Mouse (Mus musculus) MEL (cell line): Measurements from ENCODE around the gene Nell1.

Experiments
- BHLHE40 ChIP-seq: IDR thresholded peaks from 2 replicates; pipeline ENCODE4 v1.6.1; 2012; ENCODE audit warnings: low read depth, mild to moderate bottlenecking, inconsistent platforms, low read length, improper control_type of control experiment, borderline replicate concordance
- CTCF ChIP-seq, 3 experiments: IDR thresholded peaks in 2 of 3; conservative IDR thresholded peaks in 1 of 3; 2 replicates each; pipeline ENCODE4 v1.5.1; 2011 to 2012; ENCODE audit warnings: low read length in 3 of 3, low read depth in 2 of 3, mild to moderate bottlenecking in 2 of 3, improper control_type of control experiment in 1 of 3, inconsistent platforms in 1 of 3, mixed read lengths in 1 of 3, moderate library complexity in 1 of 3; ENCODE audit not compliant: control insufficient read depth in 1 of 3, insufficient read depth in 1 of 3, poor library complexity in 1 of 3, severe bottlenecking in 1 of 3
- ELF1 ChIP-seq: IDR thresholded peaks from 2 replicates; pipeline ENCODE4 v1.6.1; 2014; ENCODE audit warnings: low read depth, mild to moderate bottlenecking, inconsistent platforms, low read length, improper control_type of control experiment, moderate library complexity
- HCFC1 ChIP-seq: IDR thresholded peaks from 2 replicates; pipeline ENCODE4 v1.6.1; 2012; ENCODE audit warnings: low read depth, mild to moderate bottlenecking, inconsistent platforms, low read length, improper control_type of control experiment, moderate library complexity
- MAFK ChIP-seq: IDR thresholded peaks from 2 replicates; pipeline ENCODE4 v1.6.1; 2011; ENCODE audit warnings: low read depth, mild to moderate bottlenecking, low read length, improper control_type of control experiment, borderline replicate concordance
- NRF1 ChIP-seq: IDR thresholded peaks from 2 replicates; pipeline ENCODE4 v1.6.1; 2014; ENCODE audit warnings: low read depth, mild to moderate bottlenecking, inconsistent platforms, low read length, improper control_type of control experiment, moderate library complexity; ENCODE audit not compliant: poor library complexity, insufficient read depth, severe bottlenecking
- POLR2A ChIP-seq, 2 experiments: IDR thresholded peaks; 2 replicates each; pipeline ENCODE4 v1.6.1; 2011 to 2012; ENCODE audit warnings: low read length in 2 of 2, mild to moderate bottlenecking in 2 of 2, control low read depth in 1 of 2, improper control_type of control experiment in 1 of 2, low read depth in 1 of 2, moderate library complexity in 1 of 2; ENCODE audit not compliant: control insufficient read depth in 1 of 2, insufficient read depth in 1 of 2, poor library complexity in 1 of 2
- RAD21 ChIP-seq: IDR thresholded peaks from 2 replicates; pipeline ENCODE4 v1.6.1; 2011; ENCODE audit warnings: mild to moderate bottlenecking, low read depth, low read length, improper control_type of control experiment
- ZMIZ1 ChIP-seq: IDR thresholded peaks from 2 replicates; pipeline ENCODE4 v1.6.1; 2012; ENCODE audit warnings: low read depth, mild to moderate bottlenecking, inconsistent platforms, low read length, improper control_type of control experiment, moderate library complexity

DNA sequence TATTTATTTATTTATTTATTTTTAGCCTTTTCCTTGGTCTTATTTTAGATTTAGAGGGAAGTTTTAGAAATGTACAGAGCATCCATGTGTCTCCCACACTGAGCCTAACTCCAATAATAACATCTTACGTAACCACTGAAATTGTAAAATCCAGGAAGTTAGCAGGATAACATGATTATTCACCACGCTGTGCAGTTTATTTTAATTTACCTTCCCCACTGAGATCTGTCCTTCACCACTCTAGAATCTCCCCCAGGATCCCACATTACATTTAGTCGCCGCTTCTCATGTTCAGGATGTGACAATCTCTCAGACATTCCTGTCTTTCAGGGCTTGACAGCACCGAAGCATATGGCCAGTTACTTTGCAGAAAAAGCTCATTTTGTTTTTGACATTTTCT is 119.8 kb downstream of the Nell1 start:
- TF ChIP-seq HCFC1 = no peak
- no peak for TF ChIP-seq POLR2A (IDR thresholded peaks at IDR 0.05; ENCODE audit: control insufficient read depth in 1 of 2, insufficient read depth in 1 of 2, low read depth in 1 of 2, low read length in 2 of 2, poor library complexity in 1 of 2)
- TF ChIP-seq BHLHE40 = no peak
- no peak for TF ChIP-seq CTCF (IDR thresholded peaks at IDR 0.05 in 2 of 3, conservative IDR thresholded peaks at IDR 0.05 in 1 of 3; ENCODE audit: control insufficient read depth in 1 of 3, insufficient read depth in 1 of 3, low read depth in 2 of 3, low read length in 3 of 3, poor library complexity in 1 of 3, severe bottlenecking in 1 of 3)
- TF ChIP-seq ZMIZ1 = no peak
- TF ChIP-seq MAFK = no peak
- TF ChIP-seq ELF1 = no peak
- no peak for TF ChIP-seq RAD21
- no peak for TF ChIP-seq NRF1
